Mouse (Mus musculus) spleen, embryonic (tissue): ENCODE measurements around the gene Phactr1.
"Not testable (repeated sequence)": the region's sequence is repeated elsewhere in the genome, so short reads cannot be mapped to it uniquely, and the experiment has no call there.

Source experiments
- CTCF ChIA-PET: fragments of 350-600 bp; sonication (Branson Sonifier 250); formaldehyde crosslinking; loops from one replicate; lab custom pipeline; 2022; lab: Charles Lee

Gene Phactr1

GRCm38 (mm10) chr13:42921769-42922450 is 241.5 kb downstream of the Phactr1 start:
- CTCF ChIA-PET: no interaction called here

- CTCF ChIA-PET: no interaction called here
Observed at GRCm38 (mm10) chr13:42927778-42928177, 247.4 kb downstream of the Phactr1 start.

GRCm38 (mm10) chr13:42929529-42930235 is 249.3 kb downstream of the Phactr1 start:
- CTCF ChIA-PET: no interaction called here

GRCm38 (mm10) chr13:42932046-42932445 is 251.6 kb downstream of the Phactr1 start:
- CTCF ChIA-PET: no interaction called here

GRCm38 (mm10) chr13:42934538-42935126 is 254.2 kb downstream of the Phactr1 start:
- CTCF ChIA-PET: no interaction called here

GRCm38 (mm10) chr13:42937871-42938270 is 257.4 kb downstream of the Phactr1 start:
- CTCF ChIA-PET: no interaction called here

- CTCF ChIA-PET: no interaction called here
Observed at GRCm38 (mm10) chr13:42938346-42938745, 257.9 kb downstream of the Phactr1 start.

- CTCF ChIA-PET: interaction anchor here (0.6 kb wide), 1 partner anchor 38 kb away, joined by 3 read pairs; no protein-coding TSS in a partner anchor
Observed at GRCm38 (mm10) chr13:42940271-42940670, 259.8 kb downstream of the Phactr1 start.

GRCm38 (mm10) chr13:42944106-42944505 is 263.7 kb downstream of the Phactr1 start:
- CTCF ChIA-PET: no interaction called here

GRCm38 (mm10) chr13:42945201-42945600 is 264.8 kb downstream of the Phactr1 start:
- CTCF ChIA-PET: not testable (repeated sequence)

GRCm38 (mm10) chr13:42948717-42949265 is 268.4 kb downstream of the Phactr1 start:
- CTCF ChIA-PET: no interaction called here

- CTCF ChIA-PET: no interaction called here
Observed at GRCm38 (mm10) chr13:42949336-42949735, 268.9 kb downstream of the Phactr1 start.

GRCm38 (mm10) chr13:42950056-42950455 is 269.6 kb downstream of the Phactr1 start:
- CTCF ChIA-PET: no interaction called here

GRCm38 (mm10) chr13:42952037-42952721 is 271.8 kb downstream of the Phactr1 start:
- CTCF ChIA-PET: no interaction called here

GRCm38 (mm10) chr13:42953071-42953470 is 272.6 kb downstream of the Phactr1 start:
- CTCF ChIA-PET: no interaction called here

GRCm38 (mm10) chr13:42954116-42954515 is 273.7 kb downstream of the Phactr1 start:
- CTCF ChIA-PET: no interaction called here

GRCm38 (mm10) chr13:42956327-42956726 is 275.9 kb downstream of the Phactr1 start:
- CTCF ChIA-PET: no interaction called here

- CTCF ChIA-PET: no interaction called here
Observed at GRCm38 (mm10) chr13:42957856-42958255, 277.4 kb downstream of the Phactr1 start.

GRCm38 (mm10) chr13:42958867-42959266 is 278.4 kb downstream of the Phactr1 start:
- CTCF ChIA-PET: no interaction called here

- CTCF ChIA-PET: no interaction called here
Observed at GRCm38 (mm10) chr13:42961561-42961960, 281.1 kb downstream of the Phactr1 start.

- CTCF ChIA-PET: no interaction called here
Observed at GRCm38 (mm10) chr13:42968537-42968936, 288.1 kb downstream of the Phactr1 start.

GRCm38 (mm10) chr13:42973561-42973960 is 293.1 kb downstream of the Phactr1 start:
- CTCF ChIA-PET: no interaction called here
